In genomic region chr12:21075731-21076130, GRCm38 (mm10) we compare ENCODE assay signal across 8 mouse cellular contexts.
DNase-seq lines count a peak whose midpoint lies in the region; ATAC-seq and TF ChIP-seq lines count a peak whose summit lies in the region.
"Not testable (repeated sequence)": the region's sequence is repeated elsewhere in the genome, so short reads cannot be mapped to it uniquely, and the experiment has no call there.

No protein-coding gene starts in this region.

- H3K27me3 ChIP-seq in kidney, adult 2 months (replicated peaks; ENCODE audit: control insufficient read depth, insufficient read depth, low read length); midbrain, embryonic 14.5 days (ENCODE audit: control insufficient read depth, insufficient read depth, low read length): not testable (repeated sequence)

- H3K27ac ChIP-seq in cortical plate, adult 2 months (ENCODE audit: insufficient read depth, low read length); kidney, adult 2 months (ENCODE audit: insufficient read depth, low read depth, low read length); midbrain, embryonic 14.5 days (replicated peaks; ENCODE audit: low read depth, low read length): not testable (repeated sequence)

- TF ChIP-seq CTCF in cortical plate, adult 2 months (IDR thresholded peaks at IDR 0.05; ENCODE audit: extremely low read depth, insufficient read depth, low read length), result peak; percentile 8; the same call in 1 of the 2 replicates
- not testable (repeated sequence) for TF ChIP-seq CTCF in kidney, adult 2 months (conservative IDR thresholded peaks at IDR 0.05; ENCODE audit: insufficient read depth, insufficient read length, low read depth, low read length)

- not testable (repeated sequence) for TF ChIP-seq POLR2A in cortical plate, adult 2 months (IDR thresholded peaks at IDR 0.05; ENCODE audit: extremely low read depth, insufficient read depth, low read length); kidney, adult 2 months (IDR thresholded peaks at IDR 0.05; ENCODE audit: low read depth, low read length)

- H3K9me3 ChIP-seq in midbrain, embryonic 14.5 days (ENCODE audit: control insufficient read depth, low read length), result not testable (repeated sequence)

- not testable (repeated sequence) for ATAC-seq in midbrain, embryonic 14.5 days (ENCODE audit: low FRiP score, low TSS enrichment)

- H3K4me3 ChIP-seq in cortical plate, adult 2 months (ENCODE audit: insufficient read depth, low read length); kidney, adult 2 months (ENCODE audit: insufficient read depth, low read depth, low read length); midbrain, embryonic 14.5 days (replicated peaks; ENCODE audit: low read depth, low read length): not testable (repeated sequence)

- H3K9ac ChIP-seq in midbrain, embryonic 14.5 days (replicated peaks; ENCODE audit: low read length), result not testable (repeated sequence)

- not testable (repeated sequence) for H3K4me1 ChIP-seq in cortical plate, adult 2 months (ENCODE audit: control insufficient read depth, insufficient read depth, low read length); kidney, adult 2 months (ENCODE audit: control insufficient read depth, insufficient read depth, low read length); midbrain, embryonic 14.5 days (ENCODE audit: control insufficient read depth, insufficient read depth, low read length)

- WGBS in kidney, adult 2 months, result 24% methylated on average over 4 of the region's 4 CpGs
- WGBS in midbrain, embryonic 14.5 days, result 41% methylated on average over 4 of the region's 4 CpGs

- intact Hi-C loops in gastrocnemius, postnatal 14 days (cut with DNase I; ENCODE audit: low total_unique reads), result loop anchor here (10.0 kb wide), 1 partner anchor 149 kb away; no protein-coding TSS in a partner anchor

- H3K36me3 ChIP-seq in kidney, adult 2 months (ENCODE audit: control insufficient read depth, insufficient read depth, low read length); midbrain, embryonic 14.5 days (ENCODE audit: control insufficient read depth, insufficient read depth, low read length): not testable (repeated sequence)

- H3K4me2 ChIP-seq in midbrain, embryonic 14.5 days (ENCODE audit: low read length), result not testable (repeated sequence)

- peak; percentile 70 for DNase-seq in adrenal gland, adult 2 months
- peak; percentile 72 for DNase-seq in gastrocnemius, postnatal 14 days
- peak; percentile 80 for DNase-seq in kidney, adult 2 months
- DNase-seq in left cerebral cortex, adult 9 months (ENCODE audit: low spot score in 2 of 2), result peak; percentile 28 to 90
- DNase-seq in midbrain, embryonic 14.5 days, result peak; percentile 76
- DNase-seq in spleen, adult 18-20 months, result peak; percentile 35 to 77
- DNase-seq in yolk sac, embryonic 10.5 days (ENCODE audit: low spot score), result peak; percentile 18

Comparison
In these comparisons a context has a peak if more than half of its experiments do, and no peak if none do; other contexts are left out.
1. DNase-seq: peak in every context shown above with its lines; median percentile 80 in kidney, adult 2 months; 76 in midbrain, embryonic 14.5 days; 72 in gastrocnemius, postnatal 14 days; 70 in adrenal gland, adult 2 months; 59 in left cerebral cortex, adult 9 months; 56 in spleen, adult 18-20 months; 18 in yolk sac, embryonic 10.5 days.